Mouse (Mus musculus): ENCODE measurements around the gene Mchr1. TPM values are rescaled to one million over a fixed set of nuclear protein-coding genes. Genes with fewer than 3 reads are reported as not detected.
"Not testable (repeated sequence)": the region's sequence is repeated elsewhere in the genome, so short reads cannot be mapped to it uniquely, and the experiment has no call there.

Mchr1 gene
- total and polyA plus RNA-seq, 2 experiments from 2014 or later = 4.5 to 4.7 TPM

DNA sequence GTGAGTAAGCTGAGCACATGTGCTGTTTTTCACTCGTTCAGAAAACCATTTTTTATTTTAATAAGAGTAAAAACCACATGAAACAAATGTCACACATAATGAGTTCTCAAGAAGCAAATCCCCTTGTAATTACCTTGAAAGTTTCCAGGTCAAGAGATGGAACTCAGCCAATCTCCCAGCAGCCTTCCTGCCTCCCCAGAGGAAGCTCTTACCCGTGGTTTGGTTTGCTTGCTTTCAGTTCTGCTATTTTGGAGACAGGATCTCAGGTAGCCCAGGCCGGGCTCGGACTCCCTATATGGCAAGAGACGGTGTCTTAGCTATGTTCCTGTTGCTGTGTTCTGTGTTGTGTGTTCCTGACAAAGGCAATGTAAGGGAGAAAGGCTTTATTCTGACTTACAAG, 24.8 kb upstream of the Mchr1 start:
- Histone ChIP-seq H3K4me2 (ENCODE audit: low read depth) (no peak overlapping the region), H3K36me3 (ENCODE audit: insufficient read depth) (no peaks in the 10 kb centered on the region), H3K4me1 (ENCODE audit: insufficient read depth) (no peaks in the 10 kb centered on the region), H3K27ac (ENCODE audit: low read depth, low read length) (no peak overlapping the region), H3K9ac (no peak overlapping the region), H3K9me3 (ENCODE audit: low read length) (no peaks in the 10 kb centered on the region), H3K27me3 (ENCODE audit: insufficient read depth, low read length) (no peaks in the 10 kb centered on the region), H3K4me3 (ENCODE audit: low read depth, low read length) (no peak overlapping the region)
- DNase-seq = no peak
- TF ChIP-seq CTCF (IDR thresholded peaks at IDR 0.05; ENCODE audit: low read depth) = no peak
- ATAC-seq = no peak
- 71% methylated on average over 5 of the region's 5 CpGs for WGBS

DNA sequence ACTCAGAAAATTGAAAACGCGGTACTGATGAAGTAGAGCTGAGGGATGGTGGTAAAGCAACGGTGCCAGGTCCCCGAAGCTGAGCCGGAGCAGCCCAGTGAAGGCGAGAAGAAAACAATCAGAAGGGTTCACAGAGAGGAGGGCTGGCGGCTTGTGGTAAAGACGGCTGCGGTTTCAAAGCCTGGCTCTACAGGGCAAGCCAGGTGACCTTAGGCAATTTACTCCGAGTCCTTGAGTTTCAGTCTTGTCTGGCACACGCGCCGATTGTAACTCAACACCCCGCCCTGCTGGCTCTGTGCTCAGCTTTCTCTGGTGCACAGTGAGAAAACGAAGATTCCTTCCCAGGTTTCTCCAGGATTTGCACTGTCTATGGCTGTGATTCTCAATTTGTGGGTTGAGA, 22.3 kb upstream of the Mchr1 start:
- WGBS = 71% methylated on average over 15 of the region's 15 CpGs
- no peak overlapping the region for H3K4me3 ChIP-seq (ENCODE audit: low read depth, low read length)
- H3K9me3 ChIP-seq (ENCODE audit: low read length) = no peaks in the 10 kb centered on the region
- H3K27me3 ChIP-seq (ENCODE audit: insufficient read depth, low read length) = no peaks in the 10 kb centered on the region
- DNase-seq = no peak
- H3K4me2 ChIP-seq (ENCODE audit: low read depth) = no peak overlapping the region
- H3K9ac ChIP-seq = no peak overlapping the region
- no peak overlapping the region for H3K27ac ChIP-seq (ENCODE audit: low read depth, low read length)
- H3K4me1 ChIP-seq (ENCODE audit: insufficient read depth) = no peaks in the 10 kb centered on the region
- ATAC-seq = no peak
- no peaks in the 10 kb centered on the region for H3K36me3 ChIP-seq (ENCODE audit: insufficient read depth)
- no peak for TF ChIP-seq CTCF (IDR thresholded peaks at IDR 0.05; ENCODE audit: low read depth)

DNA sequence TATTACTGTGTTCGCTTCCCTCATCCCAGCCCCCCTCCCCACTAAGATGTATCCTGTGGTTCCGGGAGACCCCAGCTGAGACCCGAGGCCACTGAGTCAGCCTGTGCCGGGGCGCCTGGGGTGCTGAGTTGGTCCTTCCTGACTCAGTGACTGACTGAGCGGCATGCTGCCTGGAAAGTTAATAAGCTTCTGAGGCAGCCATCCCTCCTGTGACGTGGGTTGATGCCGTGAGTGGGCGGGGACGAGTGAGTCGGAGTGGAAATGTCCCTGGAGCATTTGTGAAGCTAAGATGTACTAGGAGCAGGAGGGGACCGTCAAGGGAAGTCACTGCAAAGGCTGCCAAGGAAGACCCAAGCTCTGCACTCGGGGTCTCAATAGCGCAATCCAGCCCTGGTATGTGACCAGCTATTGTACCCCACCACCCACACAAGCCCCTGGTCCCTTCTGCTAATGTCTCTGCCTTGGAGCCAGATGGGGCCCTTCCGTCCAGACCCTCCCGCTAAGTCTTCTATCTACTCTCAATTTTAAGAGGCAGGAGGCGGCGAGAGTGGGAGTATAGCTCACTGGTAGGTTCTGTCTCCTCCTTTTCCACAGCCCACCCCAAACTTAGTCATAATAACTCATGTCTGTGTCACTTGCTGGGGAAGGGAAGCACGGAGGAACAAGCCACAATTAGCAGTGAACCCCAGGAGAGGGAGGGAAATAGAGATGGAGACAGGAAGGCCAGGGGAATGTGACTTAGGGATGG, 18.2 kb upstream of the Mchr1 start:
- ATAC-seq = no peak
- no peaks in the 10 kb centered on the region for H3K36me3 ChIP-seq (ENCODE audit: insufficient read depth)
- H3K9ac ChIP-seq = no peak overlapping the region
- WGBS = 85% methylated on average over 19 of the region's 19 CpGs
- H3K4me2 ChIP-seq (ENCODE audit: low read depth) = no peak overlapping the region
- no peak overlapping the region for H3K27ac ChIP-seq (ENCODE audit: low read depth, low read length)
- TF ChIP-seq CTCF (IDR thresholded peaks at IDR 0.05; ENCODE audit: low read depth) = no peak
- H3K27me3 ChIP-seq (ENCODE audit: insufficient read depth, low read length) = no peaks in the 10 kb centered on the region
- no peaks in the 10 kb centered on the region for H3K9me3 ChIP-seq (ENCODE audit: low read length)
- no peak for DNase-seq
- no peak overlapping the region for H3K4me3 ChIP-seq (ENCODE audit: low read depth, low read length)
- H3K4me1 ChIP-seq (ENCODE audit: insufficient read depth) = no peaks in the 10 kb centered on the region

DNA sequence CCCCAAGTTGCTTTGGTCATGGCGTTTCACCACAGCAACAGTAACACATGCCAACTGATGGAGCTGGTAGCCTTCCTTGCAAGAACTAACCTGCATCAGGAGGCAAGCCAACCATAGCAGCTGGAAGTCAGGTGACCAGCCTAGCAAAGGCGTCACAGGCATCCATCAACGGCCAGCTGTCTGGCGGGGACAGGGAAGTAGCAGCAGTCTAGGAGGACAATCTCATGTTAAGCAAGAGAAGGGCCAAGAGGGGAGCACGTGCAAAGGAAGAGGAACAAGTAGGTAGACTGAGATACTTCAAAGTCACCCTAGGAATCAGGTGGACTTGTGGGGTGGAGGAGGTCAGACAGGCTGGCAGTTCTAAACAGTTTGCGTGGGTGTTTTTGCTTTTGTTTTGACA, 16.2 kb upstream of the Mchr1 start:
- Histone ChIP-seq H3K27ac (ENCODE audit: low read depth, low read length) (no peak overlapping the region), H3K4me1 (ENCODE audit: insufficient read depth) (no peaks in the 10 kb centered on the region), H3K36me3 (ENCODE audit: insufficient read depth) (no peaks in the 10 kb centered on the region), H3K27me3 (ENCODE audit: insufficient read depth, low read length) (no peaks in the 10 kb centered on the region), H3K4me3 (ENCODE audit: low read depth, low read length) (no peak overlapping the region), H3K4me2 (ENCODE audit: low read depth) (no peak overlapping the region), H3K9me3 (ENCODE audit: low read length) (no peaks in the 10 kb centered on the region), H3K9ac (no peak overlapping the region)
- TF ChIP-seq CTCF (IDR thresholded peaks at IDR 0.05; ENCODE audit: low read depth) = no peak
- WGBS = 79% methylated on average over 6 of the region's 6 CpGs
- no peak for ATAC-seq
- no peak for DNase-seq

DNA sequence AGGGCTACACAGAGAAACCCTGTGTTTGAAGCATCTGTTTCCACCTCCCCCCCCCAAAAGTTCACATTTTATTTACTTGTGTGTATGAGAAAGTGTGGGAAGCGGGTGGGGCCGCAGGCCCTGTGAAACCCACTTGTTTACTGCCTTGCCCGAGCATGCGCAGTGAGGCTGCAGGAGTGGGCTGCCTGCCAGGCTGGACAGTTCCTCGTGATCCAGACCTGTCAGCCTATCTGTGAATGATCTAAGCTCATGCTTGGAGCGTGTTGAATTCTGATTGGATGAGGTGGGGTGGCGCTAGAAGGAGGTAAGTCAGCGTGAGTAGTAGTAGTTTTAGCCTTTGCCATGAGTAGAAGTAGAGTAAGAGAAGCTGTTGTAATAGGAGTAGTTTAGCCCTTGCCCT, 15.2 kb upstream of the Mchr1 start:
- not testable (repeated sequence) for H3K4me3 ChIP-seq (ENCODE audit: low read depth, low read length); H3K27ac ChIP-seq (ENCODE audit: low read depth, low read length); H3K9me3 ChIP-seq (ENCODE audit: low read length); H3K4me2 ChIP-seq (ENCODE audit: low read depth); DNase-seq; H3K27me3 ChIP-seq (ENCODE audit: insufficient read depth, low read length); ATAC-seq; H3K36me3 ChIP-seq (ENCODE audit: insufficient read depth); H3K9ac ChIP-seq; H3K4me1 ChIP-seq (ENCODE audit: insufficient read depth)
- 75% methylated on average over 8 of the region's 8 CpGs for WGBS

DNA sequence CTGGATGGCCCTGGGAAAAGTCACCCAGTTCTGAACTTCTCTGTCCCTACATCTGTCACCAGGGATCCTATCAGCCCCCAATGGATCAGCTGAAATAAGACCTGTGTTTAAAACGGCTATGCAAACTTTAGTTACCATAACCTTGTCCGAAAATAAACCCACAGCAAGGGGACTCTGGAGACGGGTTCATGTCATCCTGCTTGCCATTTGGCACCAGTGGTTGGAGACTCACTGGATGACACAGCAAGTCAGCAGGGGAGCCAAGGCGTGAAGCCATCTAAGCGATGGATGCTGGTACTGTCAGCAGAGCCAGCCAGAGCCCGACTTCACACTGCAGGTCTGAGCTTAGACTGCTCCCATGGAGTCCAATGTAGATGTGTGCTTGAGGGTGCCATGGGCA, 13.9 kb upstream of the Mchr1 start:
- Histone ChIP-seq H3K4me1 (ENCODE audit: insufficient read depth) (no peaks in the 10 kb centered on the region), H3K27me3 (ENCODE audit: insufficient read depth, low read length) (no peaks in the 10 kb centered on the region), H3K27ac (ENCODE audit: low read depth, low read length) (no peak overlapping the region), H3K4me3 (ENCODE audit: low read depth, low read length) (no peak overlapping the region), H3K4me2 (ENCODE audit: low read depth) (no peak overlapping the region), H3K36me3 (ENCODE audit: insufficient read depth) (no peaks in the 10 kb centered on the region), H3K9ac (no peak overlapping the region), H3K9me3 (ENCODE audit: low read length) (no peaks in the 10 kb centered on the region)
- WGBS = 76% methylated on average over 6 of the region's 6 CpGs
- ATAC-seq (no peak), DNase-seq (no peak)
- no peak for TF ChIP-seq CTCF (IDR thresholded peaks at IDR 0.05; ENCODE audit: low read depth)

DNA sequence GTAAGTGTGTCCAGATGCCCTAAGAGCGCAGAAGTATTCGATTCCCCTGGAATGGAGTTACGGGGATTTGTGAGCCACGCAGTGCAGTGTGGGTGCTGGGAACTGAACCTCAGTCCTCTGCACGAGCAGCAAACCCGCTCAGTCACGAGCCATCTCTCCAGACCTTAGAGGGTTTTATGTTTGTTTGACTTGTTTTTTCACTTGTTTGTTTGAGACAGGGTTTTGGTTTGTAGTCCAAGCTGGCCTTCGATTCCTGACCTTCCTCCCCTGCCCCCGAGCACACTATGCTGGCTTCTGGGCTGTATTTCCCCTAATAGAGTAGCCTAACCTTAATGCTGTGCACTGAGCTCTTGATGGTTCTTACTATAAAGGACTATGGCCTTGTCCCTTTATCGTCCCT, 10.3 kb upstream of the Mchr1 start:
- WGBS = 93% methylated on average over 10 of the region's 10 CpGs
- no peak overlapping the region for H3K4me3 ChIP-seq (ENCODE audit: low read depth, low read length)
- TF ChIP-seq CTCF (IDR thresholded peaks at IDR 0.05; ENCODE audit: low read depth) = no peak
- H3K27me3 ChIP-seq (ENCODE audit: insufficient read depth, low read length) = no peaks in the 10 kb centered on the region
- H3K9ac ChIP-seq = no peak overlapping the region
- ATAC-seq = no peak
- no peak for DNase-seq
- H3K9me3 ChIP-seq (ENCODE audit: low read length) = no peaks in the 10 kb centered on the region
- no peaks in the 10 kb centered on the region for H3K36me3 ChIP-seq (ENCODE audit: insufficient read depth)
- no peak overlapping the region for H3K4me2 ChIP-seq (ENCODE audit: low read depth)
- H3K27ac ChIP-seq (ENCODE audit: low read depth, low read length) = no peak overlapping the region
- no peaks in the 10 kb centered on the region for H3K4me1 ChIP-seq (ENCODE audit: insufficient read depth)

Data from forebrain, postnatal 0 days (tissue).